Mouse (Mus musculus) hematopoietic stem cell, adult 5-6 weeks (primary cell): Measurements from ENCODE around the gene Obscn. TPM values are rescaled to one million over a fixed set of nuclear protein-coding genes. Genes with fewer than 3 reads are reported as not detected.

ENCODE experiments used
- ATAC-seq, 2 experiments: fragments of 125-278 bp in 1 of 2; replicated peaks in 1 of 2; 2 replicates each; pipeline ENCODE4 v1.8.0; 2016 to 2017; ENCODE audit warnings: inconsistent platforms in 2 of 2, mild to moderate bottlenecking in 2 of 2, moderate number of reproducible peaks in 2 of 2, low read depth in 1 of 2, moderate TSS enrichment in 1 of 2; ENCODE audit not compliant: low FRiP score in 2 of 2, poor library complexity in 2 of 2, severe bottlenecking in 2 of 2, insufficient read depth in 1 of 2, low TSS enrichment in 1 of 2
- total RNA-seq: library from RNA; stranded (forward); fragments of 172-1452, 232-1000 nt; gene quantifications from 2 replicates; pipeline ENCODE4 v1.2.3, GENCODE M21; 2017

Obscn gene
- total RNA-seq, 1 experiment from 2014 or later, result 0.10 TPM

DNA sequence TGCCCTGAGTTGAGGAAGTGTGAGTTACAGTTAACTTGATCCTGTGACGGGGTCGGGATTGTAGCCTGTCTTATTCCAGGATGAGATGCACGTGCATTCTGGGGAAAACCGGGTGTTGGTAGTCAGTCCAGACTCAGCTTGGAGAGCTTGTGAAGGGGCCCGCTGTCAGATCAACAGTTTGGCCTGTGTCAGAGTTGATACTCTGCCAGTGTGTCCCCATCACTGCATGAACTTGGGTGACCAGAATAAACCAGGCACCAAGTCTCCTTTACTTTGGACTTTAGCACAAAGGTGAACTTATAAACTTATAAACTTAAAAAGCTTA is 157.5 kb downstream of the Obscn start:
- no peak; a peak in 1 of 4 replicates for ATAC-seq

DNA sequence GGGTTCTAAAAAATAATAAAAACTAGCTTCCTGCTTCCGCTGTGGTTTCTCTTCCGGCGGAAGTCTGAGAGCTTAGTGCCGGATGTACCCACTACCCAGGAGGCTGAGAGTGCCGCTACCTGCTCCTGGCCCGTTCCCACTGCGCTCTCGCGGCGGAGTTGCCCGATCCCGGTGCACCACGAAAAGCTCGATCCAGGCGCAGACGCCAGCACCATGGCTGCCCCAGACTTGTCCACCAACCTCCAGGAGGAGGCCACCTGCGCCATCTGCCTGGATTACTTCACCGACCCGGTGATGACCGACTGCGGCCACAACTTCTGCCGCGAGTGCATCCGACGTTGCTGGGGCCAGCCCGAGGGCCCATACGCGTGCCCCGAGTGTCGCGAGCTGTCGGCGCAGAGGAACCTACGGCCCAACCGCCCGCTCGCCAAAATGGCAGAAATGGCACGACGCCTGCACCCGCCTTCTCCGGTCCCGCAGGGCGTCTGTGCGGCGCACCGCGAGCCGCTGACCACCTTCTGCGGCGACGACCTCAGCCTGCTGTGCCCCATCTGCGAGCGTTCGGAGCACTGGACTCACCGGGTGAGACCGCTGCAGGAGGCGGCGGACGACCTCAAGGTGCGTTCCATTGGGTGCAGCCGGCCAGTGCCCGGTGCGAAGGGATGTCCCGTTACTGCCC is 158.0 kb downstream of the Obscn start, which contains the start of gene Trim11:
TSS of gene Trim11 (plus strand) at position 67 of the 679 bp plus-strand sequence.
- peak; percentile 40 to 54 for ATAC-seq

DNA sequence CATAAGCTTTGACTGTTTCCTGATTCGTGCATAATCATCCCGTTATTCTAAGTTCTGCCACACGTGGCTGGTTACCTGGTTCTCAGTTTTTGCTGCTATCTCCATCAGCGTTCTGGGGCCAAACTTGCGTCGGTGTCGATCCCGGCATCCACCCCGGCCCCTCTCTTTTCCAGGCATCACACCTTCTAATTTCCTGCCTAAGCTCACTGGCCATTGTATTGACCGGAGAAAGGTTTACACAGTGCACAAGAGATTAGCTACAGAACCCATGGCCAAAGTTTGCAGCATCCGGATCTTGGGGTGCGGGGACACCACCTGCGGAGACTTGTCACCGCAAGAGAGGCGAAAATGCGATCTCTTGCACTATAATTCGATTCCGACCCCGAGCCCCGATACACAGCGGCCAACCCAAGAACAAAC is 158.6 kb downstream of the Obscn start:
- 0 out of 4 replicates have a peak, but pooled peaks have one; percentile 6 to 13 for ATAC-seq

DNA sequence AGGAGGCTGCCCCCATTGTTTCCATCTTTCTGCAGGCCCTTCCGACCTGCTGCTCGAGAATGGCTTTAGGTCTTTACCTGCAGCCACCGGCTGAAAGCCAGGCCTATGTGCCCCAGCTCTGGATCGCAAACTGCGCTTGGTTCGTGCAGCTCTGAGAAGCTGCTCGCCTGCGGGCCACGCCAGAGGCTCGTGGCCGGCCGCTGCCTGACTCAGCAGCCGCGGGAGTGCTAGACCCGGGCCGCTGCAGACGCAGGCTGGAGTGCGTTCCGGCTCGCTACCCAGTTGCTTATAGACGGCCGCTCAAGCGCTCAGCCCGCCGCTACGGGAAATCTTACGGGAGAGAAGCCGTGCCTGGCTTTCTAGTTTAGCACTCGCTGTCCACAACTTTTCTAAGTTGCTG is 159.1 kb downstream of the Obscn start:
- peak in 1 of 2 experiments; percentile 27; a peak in 1 of 4 replicates for ATAC-seq

DNA sequence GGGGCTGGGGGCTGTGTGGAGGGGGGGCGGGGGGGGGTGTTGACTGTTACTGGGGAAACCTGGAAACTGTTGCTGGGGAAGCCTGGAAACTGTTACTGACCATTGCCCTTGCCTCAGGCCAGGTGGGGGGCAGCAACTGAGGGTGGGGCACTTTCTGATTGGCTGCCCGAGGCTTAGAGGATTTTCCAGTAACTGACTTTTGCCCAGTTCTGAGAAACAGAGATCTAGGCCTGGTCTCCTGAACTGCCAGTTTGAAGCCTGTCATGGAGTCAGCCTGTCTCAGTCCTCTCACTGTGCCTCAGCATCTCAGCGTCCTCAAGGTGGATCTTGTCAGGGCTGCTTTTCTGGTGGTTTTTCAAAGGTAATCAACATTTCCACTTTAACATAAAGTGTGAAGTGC is 161.8 kb downstream of the Obscn start:
- no peak for ATAC-seq

DNA sequence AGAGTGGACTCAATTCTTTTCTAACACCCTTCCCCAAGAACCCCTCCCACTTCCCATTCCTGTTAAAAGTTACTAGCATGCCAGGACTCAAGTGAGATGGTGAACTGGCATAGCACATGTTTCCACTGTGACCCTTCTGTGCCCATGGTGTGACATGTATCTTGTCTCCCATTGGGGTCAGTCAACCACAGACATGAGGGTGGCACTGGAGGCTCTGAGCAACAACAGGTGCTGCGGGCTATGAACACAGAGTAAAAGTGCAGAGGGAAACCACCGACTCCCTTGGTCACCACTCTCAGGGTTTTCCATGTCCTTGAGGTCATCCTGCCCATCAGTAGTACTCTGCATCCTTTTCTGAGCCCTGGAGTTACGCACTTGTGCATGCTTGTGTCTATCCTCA is 164.4 kb downstream of the Obscn start:
- ATAC-seq, result no peak

DNA sequence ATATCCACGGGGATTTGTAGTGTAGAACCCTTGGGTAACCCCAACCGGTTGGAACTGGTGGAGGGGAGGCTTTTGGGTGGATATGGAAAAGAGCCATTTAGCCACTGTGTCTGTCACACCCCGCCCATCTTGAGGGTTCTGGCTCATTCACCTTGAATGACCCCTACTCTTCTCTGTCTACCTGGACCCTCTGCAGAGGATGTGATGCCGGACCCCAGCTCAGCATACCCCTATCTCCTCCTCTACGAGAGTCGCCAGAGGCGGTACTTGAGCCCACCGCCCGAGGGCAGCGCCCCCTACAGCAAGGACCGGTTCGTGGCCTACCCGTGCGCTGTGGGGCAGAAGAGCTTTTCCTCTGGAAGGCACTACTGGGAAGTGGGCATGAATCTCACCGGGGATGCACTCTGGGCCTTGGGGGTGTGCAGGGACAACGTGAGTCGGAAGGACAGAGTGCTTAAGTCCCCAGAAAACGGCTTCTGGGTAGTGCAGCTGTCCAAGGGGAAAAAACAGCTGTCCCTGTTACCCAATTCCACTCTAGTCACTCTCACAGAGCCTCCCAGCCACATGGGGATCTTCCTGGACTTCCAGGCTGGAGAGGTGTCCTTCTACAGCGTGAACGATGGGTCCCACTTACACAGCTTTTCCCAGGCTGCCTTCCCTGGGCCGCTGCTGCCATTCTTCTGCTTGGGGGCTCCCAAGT is 165.2 kb downstream of the Obscn start:
- ATAC-seq, result no peak

DNA sequence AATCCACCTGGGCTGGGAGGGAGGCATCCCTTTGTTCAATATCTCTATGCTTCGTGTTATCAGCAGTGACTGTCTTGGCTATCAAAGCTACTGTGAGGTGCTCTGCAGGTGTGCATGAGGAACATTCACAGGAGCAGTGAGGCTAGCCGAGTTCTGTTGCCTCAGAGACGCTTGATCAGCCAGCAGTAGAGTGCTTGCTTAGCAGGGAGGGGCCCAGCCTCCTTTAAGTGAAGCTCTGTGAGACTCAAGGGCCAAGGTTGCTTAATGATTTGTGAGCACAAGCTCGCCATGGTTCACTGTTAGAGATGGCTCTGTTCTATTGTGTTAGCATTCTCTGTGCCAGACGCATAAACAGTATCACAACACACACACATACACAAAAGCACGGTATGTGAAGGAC is 166.5 kb downstream of the Obscn start:
- ATAC-seq, result no peak

DNA sequence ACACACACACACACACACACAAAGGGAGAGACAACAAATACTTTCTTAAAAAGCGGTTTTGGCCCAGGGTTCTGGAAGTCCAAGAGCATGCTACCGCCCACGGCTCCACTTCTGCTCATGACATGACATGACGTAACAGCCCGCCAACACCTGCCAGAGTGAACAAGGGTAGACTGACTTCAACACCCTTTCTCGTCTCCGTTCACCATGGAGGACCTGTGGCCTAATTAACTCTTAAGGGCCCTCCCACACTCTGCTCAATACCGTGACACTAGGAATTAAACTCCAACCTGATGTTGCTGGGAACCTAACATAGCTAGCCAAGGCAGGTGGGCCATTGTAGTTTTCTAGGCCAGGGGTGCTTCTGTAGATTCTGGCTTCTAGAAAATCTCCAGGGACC is 167.2 kb downstream of the Obscn start:
- no peak for ATAC-seq

DNA sequence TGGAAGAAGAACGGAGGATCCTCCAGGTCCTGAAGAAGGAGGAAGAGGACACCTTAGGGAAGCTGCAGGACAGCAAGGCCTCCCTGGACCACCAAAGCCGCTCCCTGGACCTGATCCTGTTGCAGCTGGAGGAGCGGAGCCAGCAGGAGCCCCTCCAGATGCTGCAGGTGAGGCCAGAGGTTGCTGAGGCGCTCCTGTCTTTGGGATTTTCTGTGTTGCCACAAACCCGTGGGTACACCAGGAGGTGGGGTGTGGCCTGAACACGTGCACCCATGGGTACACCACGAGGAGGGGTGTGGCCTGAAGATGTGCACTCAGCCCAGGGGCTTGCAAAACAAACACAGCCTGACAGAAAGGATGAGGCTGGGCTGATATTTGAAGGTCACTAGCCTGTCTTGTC is 167.7 kb downstream of the Obscn start:
- no peak for ATAC-seq

DNA sequence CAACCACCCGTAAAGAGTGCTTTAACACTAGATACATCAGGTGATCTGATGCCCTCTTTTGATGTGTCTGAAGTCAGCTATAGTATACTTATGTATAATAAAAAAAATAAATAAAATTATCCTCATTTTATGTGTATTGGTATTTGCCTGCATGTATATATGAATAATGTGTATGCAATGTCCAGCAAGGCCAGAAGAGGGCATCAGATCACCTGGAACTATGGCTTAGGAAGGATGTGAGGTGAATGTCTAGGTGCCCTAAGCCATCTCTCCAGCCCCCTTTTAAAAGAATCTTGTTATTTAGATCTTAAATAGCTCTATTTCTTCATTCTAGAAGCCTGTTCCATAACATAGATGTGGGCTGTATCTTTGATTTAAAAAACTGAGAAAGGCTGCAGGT is 168.9 kb downstream of the Obscn start:
- ATAC-seq, result no peak; a peak in 1 of 4 replicates

DNA sequence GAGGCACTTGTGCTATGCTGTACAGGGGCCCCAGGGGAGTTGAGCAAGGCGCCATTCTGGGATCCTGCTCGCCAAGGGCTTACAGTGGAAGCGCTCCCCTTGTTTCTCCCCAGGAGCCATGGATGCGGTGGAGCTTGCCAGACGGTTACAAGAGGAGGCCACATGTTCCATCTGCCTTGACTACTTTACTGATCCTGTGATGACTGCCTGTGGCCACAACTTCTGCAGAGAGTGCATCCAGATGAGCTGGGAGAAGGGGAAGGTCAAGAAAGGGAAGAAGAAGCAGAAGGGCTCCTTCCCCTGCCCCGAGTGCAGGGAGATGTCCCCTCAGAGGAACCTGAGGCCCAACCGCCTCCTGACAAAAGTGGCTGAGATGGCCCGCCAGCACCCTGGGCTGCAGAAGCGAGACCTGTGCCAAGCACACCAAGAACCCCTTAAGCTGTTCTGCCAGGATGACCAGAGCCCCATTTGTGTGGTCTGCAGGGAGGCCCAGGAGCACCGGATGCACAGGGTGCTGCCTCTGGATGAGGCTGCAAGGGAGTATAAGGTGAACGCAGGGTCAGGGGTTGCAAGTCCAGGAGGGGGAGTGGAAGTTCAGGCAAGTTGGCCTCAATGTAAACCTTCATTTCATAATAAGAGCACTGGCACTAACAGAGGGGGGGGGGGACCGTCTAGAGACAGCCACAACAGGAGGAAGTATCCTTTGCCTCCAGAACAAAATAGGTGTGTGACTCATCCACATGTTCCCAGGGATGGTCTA is 171.0 kb downstream of the Obscn start:
- no peak for ATAC-seq

DNA sequence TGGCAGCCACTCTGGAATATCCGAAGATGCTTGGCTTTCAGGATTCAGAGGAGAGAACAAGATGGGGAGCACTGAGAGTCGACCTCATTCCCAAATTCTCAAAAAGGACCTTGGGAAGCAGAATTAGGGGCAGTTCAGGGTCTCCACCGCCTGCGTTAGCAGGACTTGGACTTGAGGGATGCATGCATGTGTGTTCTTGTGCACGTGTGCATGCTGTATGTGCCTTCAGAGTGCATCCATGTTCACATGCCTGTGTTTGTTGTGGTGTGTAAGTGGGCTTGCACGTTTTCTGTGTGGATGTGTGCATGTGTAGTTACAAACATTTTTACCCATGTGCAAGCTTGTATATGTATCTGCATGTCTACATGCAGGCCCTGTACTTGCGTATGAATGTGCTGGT is 172.0 kb downstream of the Obscn start:
- no peak for ATAC-seq

DNA sequence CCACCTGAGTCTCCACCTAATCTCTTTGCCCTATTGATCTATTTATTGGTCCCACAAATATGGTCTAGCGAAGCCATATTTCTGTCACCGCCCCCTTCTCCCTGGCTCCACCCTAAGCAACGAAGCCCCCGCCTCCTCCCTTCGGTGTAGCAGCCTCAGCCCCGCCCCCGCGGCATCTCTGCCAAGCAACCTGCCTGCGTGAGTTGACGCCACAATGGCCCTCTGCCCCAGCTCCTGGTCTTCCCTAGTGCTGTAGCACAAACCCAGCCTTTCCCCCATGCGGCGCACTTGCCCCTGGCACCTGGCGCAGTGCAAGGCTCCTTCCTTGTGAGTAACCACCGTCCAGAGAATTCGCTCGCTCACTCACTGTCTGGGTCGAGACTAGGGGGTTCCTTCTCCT is 172.7 kb downstream of the Obscn start:
- no peak; a peak in 1 of 4 replicates for ATAC-seq

DNA sequence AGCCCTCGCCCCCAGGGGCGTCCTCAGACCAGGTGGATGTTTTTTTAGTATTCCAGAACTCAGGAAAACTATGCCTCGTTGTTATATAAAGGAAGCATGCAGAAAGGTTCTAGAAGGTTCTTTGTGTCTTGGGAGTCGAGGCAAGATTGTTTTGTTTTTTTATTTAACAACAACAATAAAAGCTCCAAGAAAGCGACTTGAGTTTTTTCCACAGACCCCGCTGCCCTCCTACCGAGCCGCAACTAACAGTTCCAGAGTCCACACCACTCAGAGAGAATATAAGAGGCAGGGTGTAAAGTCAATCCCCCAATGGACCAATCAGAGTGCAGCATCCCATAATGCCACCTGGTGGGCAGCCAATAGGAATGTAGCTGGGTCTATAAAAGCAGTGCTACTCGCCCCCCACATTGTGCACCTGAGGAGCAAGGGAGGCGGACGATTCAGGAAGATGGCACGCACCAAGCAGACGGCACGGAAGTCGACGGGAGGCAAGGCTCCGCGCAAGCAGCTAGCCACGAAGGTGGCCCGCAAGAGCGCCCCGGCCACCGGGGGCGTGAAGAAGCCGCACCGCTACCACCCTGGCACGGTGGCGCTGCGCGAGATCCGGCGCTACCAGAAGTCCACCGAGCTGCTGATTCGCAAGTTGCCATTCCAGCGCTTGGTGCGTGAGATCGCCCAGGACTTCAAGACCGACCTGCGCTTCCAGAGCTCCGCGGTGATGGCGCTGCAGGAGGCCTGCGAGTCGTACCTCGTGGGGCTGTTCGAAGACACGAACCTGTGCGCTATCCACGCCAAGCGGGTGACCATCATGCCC is 174.6 kb downstream of the Obscn start:
- no peak for ATAC-seq

DNA sequence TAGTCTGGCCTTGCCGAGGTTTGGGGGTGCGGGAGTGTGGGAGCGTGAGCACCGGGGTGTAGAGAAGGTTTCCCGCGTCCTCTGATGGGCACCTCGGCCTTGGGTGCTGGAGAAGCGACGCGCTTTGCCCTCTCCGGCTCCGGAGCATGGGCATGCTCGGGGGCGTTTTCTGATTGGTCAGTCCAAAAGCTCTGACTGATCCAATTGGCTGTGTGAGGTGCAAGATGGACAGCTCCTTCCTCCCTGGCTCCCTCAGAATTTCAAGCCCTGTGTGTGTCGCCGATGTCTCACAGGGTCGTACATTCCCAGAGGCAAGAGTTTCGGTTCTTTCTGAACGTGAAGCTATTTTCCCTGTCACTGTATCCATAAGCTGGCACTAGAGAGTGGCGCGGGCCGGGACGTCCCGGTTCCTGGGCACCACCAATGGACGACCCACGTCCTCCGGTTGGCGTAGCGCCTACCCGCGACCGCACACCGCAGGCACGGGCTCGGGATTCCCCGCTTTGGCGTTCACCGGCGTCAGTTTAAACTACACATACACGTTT is 176.2 kb downstream of the Obscn start:
- ATAC-seq, result peak; percentile 80 to 91

DNA sequence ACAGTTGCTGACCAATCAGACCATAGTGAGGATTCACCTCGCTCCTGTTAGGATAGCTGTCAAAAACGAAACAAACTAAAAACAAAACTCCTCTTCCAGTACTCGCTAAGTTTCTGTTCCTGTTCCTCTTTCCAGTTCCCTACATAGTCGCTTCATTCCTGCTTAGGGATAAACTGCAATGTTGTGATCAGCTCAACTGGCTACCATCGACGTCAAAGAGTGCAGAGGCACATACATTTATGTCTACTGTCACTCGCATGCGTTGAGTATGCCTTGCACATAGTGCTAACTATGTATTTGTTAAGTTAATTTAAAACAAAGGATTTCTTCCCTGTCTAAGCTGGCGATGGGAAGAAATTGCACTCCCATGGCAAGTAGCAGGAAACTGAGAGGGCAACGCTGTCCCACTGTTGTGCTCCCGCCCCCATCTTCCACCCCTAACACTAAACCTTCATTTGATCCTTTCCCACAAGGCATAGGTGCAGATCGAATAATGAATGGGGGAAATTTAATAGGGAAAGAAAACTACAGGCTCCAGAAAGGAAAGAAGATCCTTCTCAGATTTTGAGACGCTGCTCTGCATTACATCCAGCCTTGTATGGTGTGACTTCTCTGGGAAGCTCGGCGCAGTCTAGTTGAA is 176.9 kb downstream of the Obscn start:
- no peak for ATAC-seq
